Mouse (Mus musculus) liver, adult 2 months (tissue): ENCODE results near the gene Rsrc1. TPM values are rescaled to one million over a fixed set of nuclear protein-coding genes. Genes with fewer than 3 reads are reported as not detected.
A peak's percentile ranks its signal among the peaks of the same experiment; 100 is the strongest.

Experiments used
- DNase-seq: peaks from one replicate; pipeline ENCODE4 v3.0.0-alpha.2; 2011; ENCODE audit warnings: low read depth, low spot score; ENCODE audit errors: extremely low read depth
- H3K27ac ChIP-seq: fragments of 200-500 bp; replicated peaks from 2 replicates; pipeline ENCODE4 v1.5.1; 2012; ENCODE audit warnings: low read depth, mild to moderate bottlenecking, control low read depth, inconsistent platforms, low read length; ENCODE audit not compliant: insufficient read depth
- H3K27me3 ChIP-seq: fragments of 200-500 bp; 2 replicates; pipeline ENCODE4 v1.6.1; 2012; ENCODE audit warnings: mild to moderate bottlenecking, moderate library complexity, low read length, inconsistent platforms; ENCODE audit not compliant: control insufficient read depth, insufficient read depth
- H3K36me3 ChIP-seq: fragments of 200-500 bp; 2 replicates; pipeline ENCODE4 v1.6.1; 2012; ENCODE audit warnings: low read length, inconsistent platforms; ENCODE audit not compliant: control insufficient read depth, insufficient read depth
- H3K4me1 ChIP-seq: fragments of 200-500 bp; 2 replicates; pipeline ENCODE4 v1.6.1; 2011; ENCODE audit warnings: low read length; ENCODE audit not compliant: control insufficient read depth, insufficient read depth
- H3K4me3 ChIP-seq: fragments of 200-500 bp; 2 replicates; pipeline ENCODE4 v1.5.1; 2011; ENCODE audit warnings: low read depth, mild to moderate bottlenecking, control low read depth, low read length, moderate library complexity; ENCODE audit not compliant: insufficient read depth
- H3K79me2 ChIP-seq: fragments of 200-500 bp; 2 replicates; pipeline ENCODE4 v1.6.1; 2012; ENCODE audit warnings: inconsistent platforms, mild to moderate bottlenecking, low read length, moderate library complexity; ENCODE audit not compliant: control insufficient read depth, insufficient read depth
- H3K9ac ChIP-seq: fragments of 200-500 bp; 2 replicates; pipeline ENCODE4 v1.6.1; 2012; ENCODE audit warnings: low read depth, mild to moderate bottlenecking, control low read depth, inconsistent platforms, low read length
- CTCF ChIP-seq: fragments of 200-500 bp; IDR thresholded peaks from 2 replicates; pipeline ENCODE4 v1.5.1; 2011; ENCODE audit warnings: low read depth, low read length, control low read depth
- POLR2A ChIP-seq: fragments of 200-500 bp; IDR thresholded peaks from 2 replicates; pipeline ENCODE4 v1.6.1; 2011; ENCODE audit warnings: low read length, control low read depth; ENCODE audit not compliant: insufficient read depth; ENCODE audit errors: extremely low read depth
- WGBS: fragments of 180-500 bp; shearing (Covaris S2); methylation state at CpG from one replicate; pipeline ENCODE4 v1.1.7; 2018; 5-methylcytosine and 5-hydroxymethylcytosine counted together
- polyA plus RNA-seq: library from polyadenylated mRNA; depleted of rRNA; stranded (reverse); fragments of >200 nt; gene quantifications from 2 replicates; pipeline ENCODE4 v1.2.3, GENCODE M21; 2012
- total RNA-seq: library from RNA; depleted of rRNA; stranded (reverse); fragments of >200 nt; gene quantifications from 2 replicates; pipeline ENCODE4 v1.2.3, GENCODE M21; 2014

Gene Rsrc1
- total and polyA plus RNA-seq, 2 experiments, result 2.0 to 15.0 TPM

GRCm38 (mm10) chr3:67108428-67108827 lies 127.2 kb downstream of the Rsrc1 start:
- Histone ChIP-seq H3K79me2 (no peaks in the 10 kb centered on the region), H3K27me3 (peaks cover 2% of the 10 kb centered on the region; the same call in 1 of the 2 replicates), H3K4me1 (no peaks in the 10 kb centered on the region), H3K27ac (no peak overlapping the region), H3K4me3 (no peak overlapping the region), H3K9ac (no peak overlapping the region), H3K36me3 (peaks cover 3% of the 10 kb centered on the region)
- DNase-seq, result no peak
- over 99% methylated on average over 3 of the region's 3 CpGs for WGBS
- TF ChIP-seq CTCF (no peak), POLR2A (no peak)

DNA sequence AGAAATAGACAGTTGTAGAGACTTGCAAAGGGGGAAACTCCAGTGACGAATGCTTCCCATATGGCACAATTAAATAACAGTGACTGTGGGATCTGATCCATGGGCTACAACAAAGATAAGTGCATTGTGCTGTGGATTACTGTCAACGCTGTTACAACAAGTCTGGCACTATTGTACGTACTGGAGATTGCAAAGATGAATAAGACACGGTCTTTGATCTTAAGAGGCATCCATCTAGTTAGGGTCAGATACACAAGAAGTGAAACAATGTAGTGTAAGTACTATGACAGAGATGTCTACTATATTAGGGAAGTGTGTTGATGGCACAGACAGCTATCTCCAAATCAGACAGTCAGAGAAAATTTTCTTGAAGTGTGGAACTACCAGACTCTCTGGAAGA lies 135.1 kb downstream of the Rsrc1 start:
- TF ChIP-seq CTCF (no peak), POLR2A (no peak)
- Histone ChIP-seq H3K27me3 (no peaks in the 10 kb centered on the region), H3K4me1 (no peaks in the 10 kb centered on the region), H3K79me2 (no peaks in the 10 kb centered on the region), H3K4me3 (no peak overlapping the region), H3K9ac (no peak overlapping the region), H3K27ac (no peak overlapping the region), H3K36me3 (no peaks in the 10 kb centered on the region)
- WGBS, result 90% methylated on average over 4 of the region's 4 CpGs
- DNase-seq, result no peak

DNA sequence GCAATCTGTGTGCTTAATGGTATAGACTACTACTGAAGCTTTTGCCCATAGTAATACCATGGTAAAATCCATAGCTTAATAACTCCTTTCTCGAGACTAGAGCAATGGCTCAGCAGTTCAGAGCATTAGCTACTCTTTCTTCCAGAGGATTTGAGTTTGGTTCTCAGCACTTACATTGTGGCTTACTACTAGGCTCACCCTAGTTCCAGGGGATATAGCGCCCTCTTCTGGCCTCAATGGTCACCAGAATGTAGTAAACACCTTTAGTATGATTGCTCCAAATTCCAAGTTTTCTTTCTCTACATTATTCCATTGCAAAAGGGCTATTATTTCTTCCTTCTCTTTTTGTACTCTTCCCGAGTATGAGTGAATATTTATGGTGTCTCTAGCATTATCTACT lies 151.3 kb downstream of the Rsrc1 start:
- Histone ChIP-seq H3K9ac (no peak overlapping the region), H3K36me3 (no peaks in the 10 kb centered on the region), H3K27ac (no peak overlapping the region), H3K79me2 (no peaks in the 10 kb centered on the region), H3K4me1 (no peaks in the 10 kb centered on the region), H3K27me3 (no peaks in the 10 kb centered on the region), H3K4me3 (no peak overlapping the region)
- TF ChIP-seq CTCF (0 out of 2 replicates have a peak, but pooled peaks have one; percentile 3), POLR2A (no peak)
- no peak for DNase-seq
- 80% methylated on average over 3 of the region's 3 CpGs for WGBS

- H3K9ac ChIP-seq, result no peak overlapping the region
- no peak overlapping the region for H3K4me3 ChIP-seq
- no peaks in the 10 kb centered on the region for H3K27me3 ChIP-seq
- WGBS, result 90% methylated on average over 2 of the region's 2 CpGs
- no peaks in the 10 kb centered on the region for H3K4me1 ChIP-seq
- no peak for DNase-seq
- no peak overlapping the region for H3K27ac ChIP-seq
- TF ChIP-seq POLR2A (no peak), CTCF (no peak)
- H3K36me3 ChIP-seq, result no peaks in the 10 kb centered on the region
- H3K79me2 ChIP-seq, result no peaks in the 10 kb centered on the region
These were observed 154.7 kb downstream of the Rsrc1 start for GRCm38 (mm10) chr3:67135749-67136375.

DNA sequence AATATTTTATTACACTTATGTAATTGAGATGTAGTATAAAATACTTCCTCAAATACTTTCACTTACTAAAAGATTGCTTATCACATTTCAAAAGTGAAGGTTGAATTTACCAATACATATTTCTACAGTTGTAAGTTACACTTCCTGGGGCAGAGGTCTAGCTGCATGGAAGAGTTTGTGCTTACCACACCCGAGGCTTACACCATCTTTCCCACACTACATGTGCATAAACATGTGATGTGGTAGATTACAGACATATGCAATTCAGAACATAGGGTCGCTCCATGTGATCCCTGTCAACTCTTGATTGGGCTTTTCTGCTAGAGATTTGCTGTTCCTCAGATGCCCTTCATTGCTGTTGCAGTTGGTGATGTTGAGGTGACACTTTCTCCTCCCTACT lies 163.8 kb downstream of the Rsrc1 start:
- no peaks in the 10 kb centered on the region for H3K27me3 ChIP-seq
- 88% methylated on average over 2 of the region's 2 CpGs for WGBS
- H3K27ac ChIP-seq, result no peak overlapping the region
- H3K4me1 ChIP-seq, result no peaks in the 10 kb centered on the region
- TF ChIP-seq POLR2A (no peak), CTCF (no peak)
- no peak overlapping the region for H3K9ac ChIP-seq
- no peak overlapping the region for H3K4me3 ChIP-seq
- H3K36me3 ChIP-seq, result no peaks in the 10 kb centered on the region
- DNase-seq, result no peak
- H3K79me2 ChIP-seq, result no peaks in the 10 kb centered on the region

DNA sequence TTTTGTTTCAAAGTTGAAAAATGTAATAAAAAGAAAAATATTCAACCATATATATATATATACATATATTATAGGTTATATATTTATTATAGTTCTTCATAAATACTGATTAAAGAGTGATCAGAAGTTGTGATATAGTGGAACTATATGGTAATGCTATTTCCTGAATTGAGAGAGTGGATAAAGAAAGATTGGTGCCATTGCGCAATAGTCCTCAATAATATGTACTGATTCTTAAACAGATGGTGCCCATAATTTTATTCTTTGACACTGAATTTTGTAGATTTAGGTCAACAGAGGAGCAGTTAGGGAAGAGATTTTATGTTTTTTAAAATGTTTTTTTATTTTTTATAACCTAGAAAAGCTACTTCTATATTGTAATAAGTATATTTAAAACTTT lies 165.1 kb downstream of the Rsrc1 start:
- Histone ChIP-seq H3K4me1 (no peaks in the 10 kb centered on the region), H3K27ac (no peak overlapping the region), H3K9ac (no peak overlapping the region), H3K79me2 (no peaks in the 10 kb centered on the region), H3K36me3 (no peaks in the 10 kb centered on the region), H3K4me3 (no peak overlapping the region), H3K27me3 (no peaks in the 10 kb centered on the region)
- 96% methylated on average over 1 of the region's 1 CpGs for WGBS
- TF ChIP-seq POLR2A (no peak), CTCF (no peak)
- no peak for DNase-seq
